Mouse (Mus musculus): ENCODE data around the gene Zfhx3. TPM values are rescaled to one million over a fixed set of nuclear protein-coding genes. Genes with fewer than 3 reads are reported as not detected.

Zfhx3 gene
- polyA plus RNA-seq, 1 experiment from 2014 or later: 13.9 TPM

GRCm38 (mm10) chr8:108901208-108901607, 958.8 kb downstream of the Zfhx3 start:
- H3K4me1 ChIP-seq: peaks cover 60% of the 10 kb centered on the region
- H3K27ac ChIP-seq (replicated peaks): no peak overlapping the region
- no peaks in the 10 kb centered on the region for H3K9me3 ChIP-seq (replicated peaks)
- ATAC-seq (ENCODE audit: insufficient number of reproducible peaks, low FRiP score, low TSS enrichment, low read depth): no peak
- H3K4me2 ChIP-seq (replicated peaks): no peak overlapping the region
- 67% methylated on average over 14 of the region's 14 CpGs for WGBS
- no peak overlapping the region for H3K9ac ChIP-seq
- no peaks in the 10 kb centered on the region for H3K27me3 ChIP-seq
- H3K4me3 ChIP-seq (replicated peaks): no peak overlapping the region
- H3K36me3 ChIP-seq: no peaks in the 10 kb centered on the region

GRCm38 (mm10) chr8:108903550-108903949, 961.1 kb downstream of the Zfhx3 start:
- H3K4me2 ChIP-seq (replicated peaks): no peak overlapping the region
- no peaks in the 10 kb centered on the region for H3K9me3 ChIP-seq (replicated peaks)
- H3K27me3 ChIP-seq: no peaks in the 10 kb centered on the region
- H3K27ac ChIP-seq (replicated peaks): no peak overlapping the region
- H3K36me3 ChIP-seq: no peaks in the 10 kb centered on the region
- H3K4me3 ChIP-seq (replicated peaks): no peak overlapping the region
- H3K4me1 ChIP-seq: peaks cover 39% of the 10 kb centered on the region
- H3K9ac ChIP-seq: no peak overlapping the region
- ATAC-seq (ENCODE audit: insufficient number of reproducible peaks, low FRiP score, low TSS enrichment, low read depth): no peak
- 63% methylated on average over 15 of the region's 15 CpGs for WGBS

- peaks cover 38% of the 10 kb centered on the region for H3K4me1 ChIP-seq
- no peaks in the 10 kb centered on the region for H3K27me3 ChIP-seq
- no peak for ATAC-seq (ENCODE audit: insufficient number of reproducible peaks, low FRiP score, low TSS enrichment, low read depth)
- no peaks in the 10 kb centered on the region for H3K36me3 ChIP-seq
- no peak overlapping the region for H3K27ac ChIP-seq (replicated peaks)
- WGBS: 56% methylated on average over 11 of the region's 11 CpGs
- H3K9ac ChIP-seq: no peak overlapping the region
- H3K4me3 ChIP-seq (replicated peaks): no peak overlapping the region
- H3K4me2 ChIP-seq (replicated peaks): no peak overlapping the region
- H3K9me3 ChIP-seq (replicated peaks): no peaks in the 10 kb centered on the region
These were observed 962.0 kb downstream of the Zfhx3 start for GRCm38 (mm10) chr8:108904288-108904971.

- Histone ChIP-seq H3K9ac (no peak overlapping the region), H3K36me3 (no peaks in the 10 kb centered on the region), H3K4me3 (replicated peaks) (no peak overlapping the region), H3K9me3 (replicated peaks) (no peaks in the 10 kb centered on the region), H3K4me1 (peaks cover 31% of the 10 kb centered on the region), H3K27ac (replicated peaks) (no peak overlapping the region), H3K4me2 (replicated peaks) (no peak overlapping the region), H3K27me3 (no peaks in the 10 kb centered on the region)
- no peak for ATAC-seq (ENCODE audit: insufficient number of reproducible peaks, low FRiP score, low TSS enrichment, low read depth)
- WGBS: 80% methylated on average over 9 of the region's 9 CpGs
These were observed 965.6 kb downstream of the Zfhx3 start for GRCm38 (mm10) chr8:108908066-108908465.

GRCm38 (mm10) chr8:108908540-108908939, 966.1 kb downstream of the Zfhx3 start:
- Histone ChIP-seq H3K4me1 (peaks cover 28% of the 10 kb centered on the region), H3K4me2 (replicated peaks) (no peak overlapping the region), H3K36me3 (no peaks in the 10 kb centered on the region), H3K27me3 (no peaks in the 10 kb centered on the region), H3K4me3 (replicated peaks) (no peak overlapping the region), H3K27ac (replicated peaks) (no peak overlapping the region), H3K9me3 (replicated peaks) (no peaks in the 10 kb centered on the region), H3K9ac (no peak overlapping the region)
- WGBS: 56% methylated on average over 16 of the region's 16 CpGs
- no peak for ATAC-seq (ENCODE audit: insufficient number of reproducible peaks, low FRiP score, low TSS enrichment, low read depth)

- 51% methylated on average over 9 of the region's 9 CpGs for WGBS
- Histone ChIP-seq H3K27ac (replicated peaks) (no peak overlapping the region), H3K27me3 (no peaks in the 10 kb centered on the region), H3K4me2 (replicated peaks) (no peak overlapping the region), H3K9me3 (replicated peaks) (no peaks in the 10 kb centered on the region), H3K36me3 (no peaks in the 10 kb centered on the region), H3K9ac (no peak overlapping the region), H3K4me3 (replicated peaks) (no peak overlapping the region), H3K4me1 (peaks cover 24% of the 10 kb centered on the region)
- no peak for ATAC-seq (ENCODE audit: insufficient number of reproducible peaks, low FRiP score, low TSS enrichment, low read depth)
These were observed 966.6 kb downstream of the Zfhx3 start for GRCm38 (mm10) chr8:108909035-108909434.

- Histone ChIP-seq H3K9ac (no peak overlapping the region), H3K9me3 (replicated peaks) (no peaks in the 10 kb centered on the region), H3K4me2 (replicated peaks) (no peak overlapping the region), H3K27ac (replicated peaks) (no peak overlapping the region), H3K27me3 (no peaks in the 10 kb centered on the region), H3K4me1 (peaks cover 21% of the 10 kb centered on the region), H3K36me3 (no peaks in the 10 kb centered on the region), H3K4me3 (replicated peaks) (no peak overlapping the region)
- WGBS: 64% methylated on average over 2 of the region's 2 CpGs
- ATAC-seq (ENCODE audit: insufficient number of reproducible peaks, low FRiP score, low TSS enrichment, low read depth): no peak
These were observed 967.0 kb downstream of the Zfhx3 start for GRCm38 (mm10) chr8:108909455-108909854.

- Histone ChIP-seq H3K4me1 (peaks cover 12% of the 10 kb centered on the region), H3K4me3 (replicated peaks) (no peak overlapping the region), H3K9me3 (replicated peaks) (no peaks in the 10 kb centered on the region), H3K27me3 (no peaks in the 10 kb centered on the region), H3K9ac (no peak overlapping the region), H3K4me2 (replicated peaks) (no peak overlapping the region), H3K27ac (replicated peaks) (no peak overlapping the region; the same call in 1 of the 2 replicates), H3K36me3 (no peaks in the 10 kb centered on the region)
- 73% methylated on average over 12 of the region's 12 CpGs for whole genome bisulfite sequencing
- no peak; the same call in 1 of the 2 replicates for ATAC-seq (ENCODE audit: insufficient number of reproducible peaks, low FRiP score, low TSS enrichment, low read depth)
These were observed 968.4 kb downstream of the Zfhx3 start for GRCm38 (mm10) chr8:108910843-108911242.

GRCm38 (mm10) chr8:108911511-108911910, 969.1 kb downstream of the Zfhx3 start:
- 4% methylated on average over 6 of the region's 6 CpGs for WGBS
- Histone ChIP-seq H3K27me3 (no peaks in the 10 kb centered on the region), H3K4me3 (replicated peaks) (no peak overlapping the region), H3K9ac (no peak overlapping the region), H3K4me1 (peaks cover 13% of the 10 kb centered on the region), H3K36me3 (no peaks in the 10 kb centered on the region), H3K4me2 (replicated peaks) (no peak overlapping the region), H3K9me3 (replicated peaks) (no peaks in the 10 kb centered on the region), H3K27ac (replicated peaks) (no peak overlapping the region)
- no peak for ATAC-seq (ENCODE audit: insufficient number of reproducible peaks, low FRiP score, low TSS enrichment, low read depth)

- Histone ChIP-seq H3K27ac (replicated peaks) (no peak overlapping the region), H3K4me3 (replicated peaks) (no peak overlapping the region), H3K27me3 (no peaks in the 10 kb centered on the region), H3K9me3 (replicated peaks) (no peaks in the 10 kb centered on the region), H3K36me3 (no peaks in the 10 kb centered on the region), H3K4me1 (peaks cover 13% of the 10 kb centered on the region), H3K9ac (no peak overlapping the region), H3K4me2 (replicated peaks) (no peak overlapping the region)
- ATAC-seq (ENCODE audit: insufficient number of reproducible peaks, low FRiP score, low TSS enrichment, low read depth): no peak
- 91% methylated on average over 7 of the region's 7 CpGs for WGBS
These were observed 970.6 kb downstream of the Zfhx3 start for GRCm38 (mm10) chr8:108912998-108913397.

GRCm38 (mm10) chr8:108915425-108915824, 973.0 kb downstream of the Zfhx3 start:
- 54% methylated on average over 6 of the region's 6 CpGs for WGBS

GRCm38 (mm10) chr8:108915876-108916275, 973.4 kb downstream of the Zfhx3 start:
- no peak overlapping the region for H3K9ac ChIP-seq
- no peaks in the 10 kb centered on the region for H3K9me3 ChIP-seq (replicated peaks)
- no peak overlapping the region for H3K4me3 ChIP-seq (replicated peaks)
- no peaks in the 10 kb centered on the region for H3K27me3 ChIP-seq
- peaks cover 9% of the 10 kb centered on the region for H3K4me1 ChIP-seq
- no peaks in the 10 kb centered on the region for H3K36me3 ChIP-seq
- ATAC-seq (ENCODE audit: insufficient number of reproducible peaks, low FRiP score, low TSS enrichment, low read depth): no peak
- H3K4me2 ChIP-seq (replicated peaks): no peak overlapping the region
- H3K27ac ChIP-seq (replicated peaks): 0 out of 2 replicates have a peak overlapping the region, but pooled peaks have one; percentile 44
- 59% methylated on average over 6 of the region's 6 CpGs for WGBS

More at GRCm38 (mm10) chr8:108915425-108915824, 973.0 kb downstream of the Zfhx3 start:
- 0 out of 2 replicates have a peak overlapping the region, but pooled peaks have one; percentile 34 for H3K27ac ChIP-seq (replicated peaks)
- no peaks in the 10 kb centered on the region for H3K27me3 ChIP-seq
- H3K9ac ChIP-seq: no peak overlapping the region
- H3K4me3 ChIP-seq (replicated peaks): no peak overlapping the region
- H3K4me2 ChIP-seq (replicated peaks): no peak overlapping the region
- no peaks in the 10 kb centered on the region for H3K9me3 ChIP-seq (replicated peaks)
- H3K36me3 ChIP-seq: no peaks in the 10 kb centered on the region
- H3K4me1 ChIP-seq: peaks cover 13% of the 10 kb centered on the region
- ATAC-seq (ENCODE audit: insufficient number of reproducible peaks, low FRiP score, low TSS enrichment, low read depth): no peak
